Mouse (Mus musculus) heart, postnatal 25 days (tissue): ENCODE results near the gene Rln1. TPM values are rescaled to one million over a fixed set of nuclear protein-coding genes. Genes with fewer than 3 reads are reported as not detected.

ENCODE experiments used
- DNase-seq: peaks from one replicate; pipeline ENCODE4 v3.0.0; 2022; ENCODE audit warnings: low spot score
- intact Hi-C: fragments of 180-260 bp; cut with DNase I; formaldehyde crosslinking; loops from one replicate; pipeline ENCODE4 v1.15.1; 2025
- total RNA-seq, 2 experiments: library from RNA; stranded (reverse); gene quantifications; 2 replicates each; pipeline ENCODE4 v1.2.3; 2021

Gene Rln1
- total RNA-seq, 2 experiments from 2014 or later, result not detected

DNA sequence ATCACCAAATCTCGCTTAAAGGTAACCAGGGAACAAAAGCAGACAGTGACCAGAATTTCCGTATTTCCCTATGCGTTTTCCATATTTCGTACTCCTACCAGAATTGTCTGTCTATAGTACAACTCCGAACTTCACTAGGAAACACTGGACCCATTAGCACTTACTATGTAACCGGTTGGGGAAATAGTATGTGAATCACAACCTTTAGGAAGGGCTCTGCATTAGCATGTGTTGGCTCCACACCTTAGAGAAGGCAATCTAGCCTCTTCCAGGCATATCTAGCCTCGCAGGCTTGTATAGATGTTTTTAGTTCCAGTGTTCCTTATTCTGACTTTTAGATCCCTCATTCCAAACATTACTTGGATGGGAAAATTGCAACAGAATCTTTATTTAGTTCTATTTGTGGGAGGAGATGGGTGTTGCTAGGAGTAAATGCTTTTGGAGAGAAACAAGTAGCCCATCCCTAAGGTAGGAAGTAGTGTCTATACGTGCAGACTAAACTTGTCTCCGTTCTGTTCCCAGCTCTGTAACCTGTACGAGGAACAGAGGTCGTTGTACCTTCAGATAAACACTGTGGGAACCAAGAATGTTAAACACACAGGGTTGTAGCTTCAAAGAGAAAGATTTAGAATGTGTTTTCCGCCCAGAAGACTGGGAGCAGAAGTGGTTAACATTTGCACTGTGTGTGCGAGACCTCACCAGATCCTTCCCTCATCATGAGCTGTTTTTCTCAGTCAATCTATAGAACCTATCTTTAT, 27.9 kb upstream of the Rln1 start:
- intact Hi-C loops, result loop anchor here (5.0 kb wide), 2 partner anchors 110 to 200 kb away; partner anchors contain the start of gene Jak2

DNA sequence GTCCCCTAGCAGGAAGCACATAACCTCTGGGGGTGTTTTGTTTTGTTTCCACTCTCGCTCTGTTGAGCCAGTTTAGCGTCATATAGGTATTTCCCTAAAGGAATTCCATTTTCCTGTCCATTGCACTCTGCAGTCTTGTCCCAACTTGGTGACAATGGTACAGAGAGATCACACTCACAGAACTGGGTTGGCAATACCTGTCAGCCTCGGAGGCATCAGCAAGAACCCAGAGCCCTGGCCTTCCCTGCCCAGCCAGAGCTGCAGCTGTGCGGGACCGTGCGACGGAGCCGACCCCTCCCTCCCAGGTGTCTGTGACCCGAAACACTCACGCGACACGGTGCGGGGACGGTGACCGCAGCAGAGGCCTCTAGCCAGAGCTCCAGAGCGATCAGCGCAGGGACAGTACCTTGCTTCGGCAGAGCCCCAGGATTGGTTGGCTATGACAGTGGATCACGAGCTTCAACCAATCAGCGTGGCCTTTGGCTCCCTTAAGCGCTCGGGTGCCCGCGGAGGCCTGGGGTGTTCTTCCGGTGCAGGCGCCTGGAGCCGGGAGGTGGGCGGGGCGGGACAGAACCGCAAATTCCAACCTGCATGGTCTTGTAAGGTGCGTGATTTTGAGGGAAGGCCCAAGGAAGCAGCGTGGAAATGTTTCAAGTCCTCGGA, 27.1 kb upstream of the Rln1 start:
- intact Hi-C loops, result loop anchor here (5.0 kb wide), 2 partner anchors 109 to 201 kb away; partner anchors contain the start of gene Jak2
- peak; percentile 87 for DNase-seq

More for the DNA sequence above, 27.9 kb upstream of the Rln1 start:
- DNase-seq, result no peak

DNA sequence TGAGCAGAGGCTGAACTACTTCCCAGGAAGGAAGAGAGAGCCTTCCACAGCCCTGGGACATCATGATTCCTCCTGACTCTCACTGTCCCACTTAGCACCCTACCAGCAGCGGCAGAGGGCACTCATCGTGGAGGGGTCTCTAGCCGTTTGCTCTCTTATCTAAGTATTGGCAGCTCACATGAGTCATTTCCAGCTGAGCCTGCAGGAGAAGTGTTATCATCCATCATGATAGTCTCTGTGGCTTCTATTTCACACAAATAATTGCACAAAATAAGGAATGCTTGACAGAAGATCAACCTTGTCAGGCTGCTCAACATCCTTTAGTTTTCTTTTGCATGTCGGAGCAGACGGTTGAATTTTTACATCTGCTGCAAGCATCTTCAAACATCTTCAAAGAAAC, 25.8 kb upstream of the Rln1 start:
- intact Hi-C loops, result loop anchor here (5.0 kb wide), 2 partner anchors 108 to 202 kb away; partner anchors contain the start of gene Jak2
- DNase-seq, result no peak

DNA sequence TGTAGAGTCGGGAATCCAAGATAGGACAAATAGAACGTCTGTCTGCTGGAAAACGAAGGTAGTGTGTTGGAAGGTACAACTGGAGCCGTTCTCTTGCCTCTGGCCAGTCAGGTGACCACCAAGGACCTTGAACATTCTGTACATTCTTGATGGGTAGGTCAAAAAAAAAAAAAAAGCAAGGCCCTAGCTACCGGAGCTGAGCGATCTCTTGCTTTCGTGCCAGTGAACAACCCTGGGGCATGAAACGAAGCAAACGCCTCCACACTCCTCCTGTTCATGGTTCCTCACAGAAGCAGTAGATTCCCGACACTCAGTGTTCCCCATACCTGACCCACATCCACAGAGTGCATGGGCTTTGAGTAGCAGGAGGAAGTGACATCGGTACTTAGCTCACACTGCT, 21.8 kb upstream of the Rln1 start:
- intact Hi-C loops, result no loop called here
- DNase-seq, result no peak

DNA sequence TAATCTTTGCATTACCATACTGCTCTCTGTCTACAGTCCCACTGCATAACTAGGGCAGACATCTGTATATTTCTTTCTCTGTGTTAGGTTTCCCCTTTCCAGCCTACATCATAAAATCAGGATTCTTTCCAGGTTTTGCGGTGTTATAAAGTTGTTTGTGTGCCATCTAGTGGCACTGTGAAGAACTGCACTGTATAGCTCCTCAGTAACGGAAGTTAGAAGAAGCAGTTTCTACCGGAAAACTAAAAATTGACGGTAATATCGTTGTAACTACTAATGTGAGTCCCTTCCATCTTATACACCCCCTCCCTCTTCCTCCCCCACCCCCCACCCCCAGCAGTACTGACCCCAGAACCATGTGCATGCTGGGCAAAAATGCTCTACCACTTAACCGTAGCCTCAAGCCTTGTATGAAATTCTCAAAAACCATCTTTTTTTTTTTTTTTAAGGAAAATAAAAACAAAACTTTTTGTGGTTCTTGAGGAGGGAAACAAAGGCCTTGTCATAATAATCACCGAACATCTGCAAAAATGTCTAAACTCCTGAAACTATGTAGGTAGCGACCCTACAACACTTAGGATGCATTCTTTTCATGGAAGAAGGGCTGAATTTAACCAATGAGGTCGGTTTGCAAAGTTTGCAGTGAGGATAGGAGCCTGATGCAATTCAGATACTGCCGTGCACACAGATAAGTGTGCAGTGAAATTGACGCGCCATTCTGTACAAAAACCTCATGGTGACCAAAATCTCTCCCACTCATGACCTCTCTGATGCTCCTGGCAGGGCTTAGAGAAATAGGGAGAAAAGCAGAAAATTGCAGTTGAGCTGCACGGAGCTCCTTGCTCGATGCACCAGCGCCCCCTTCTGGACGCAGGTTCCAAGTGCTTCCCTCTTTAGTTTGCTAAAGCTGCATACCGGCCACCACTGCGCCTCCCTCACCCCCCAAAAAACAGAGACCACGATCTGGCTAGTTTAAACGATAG, 20.7 kb upstream of the Rln1 start:
- intact Hi-C loops, result loop anchor here (1.0 to 2.0 kb wide), 4 partner anchors 146 to 578 kb away; no protein-coding TSS in a partner anchor
- DNase-seq, result peak; percentile 46

DNA sequence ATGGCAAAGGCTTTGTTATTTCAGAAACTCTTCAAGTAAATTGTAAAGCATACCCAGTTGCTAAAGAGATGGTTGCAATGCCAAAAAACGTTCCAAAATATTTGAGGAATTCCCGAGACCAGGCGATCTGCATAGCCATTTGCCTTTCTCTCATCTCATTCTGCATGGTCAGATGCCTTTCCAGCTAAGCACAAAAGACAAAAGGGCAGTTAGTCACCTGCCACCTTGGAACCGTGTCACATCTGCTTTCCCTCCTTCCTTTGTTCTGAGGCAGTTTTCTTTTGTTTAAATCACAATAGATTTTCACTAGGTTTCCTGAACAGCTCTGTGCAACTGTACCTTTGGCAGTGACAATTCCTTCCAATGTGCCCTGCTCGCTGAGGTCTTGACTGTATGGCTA, 16.5 kb upstream of the Rln1 start:
- no peak for DNase-seq
- intact Hi-C loops, result no loop called here

DNA sequence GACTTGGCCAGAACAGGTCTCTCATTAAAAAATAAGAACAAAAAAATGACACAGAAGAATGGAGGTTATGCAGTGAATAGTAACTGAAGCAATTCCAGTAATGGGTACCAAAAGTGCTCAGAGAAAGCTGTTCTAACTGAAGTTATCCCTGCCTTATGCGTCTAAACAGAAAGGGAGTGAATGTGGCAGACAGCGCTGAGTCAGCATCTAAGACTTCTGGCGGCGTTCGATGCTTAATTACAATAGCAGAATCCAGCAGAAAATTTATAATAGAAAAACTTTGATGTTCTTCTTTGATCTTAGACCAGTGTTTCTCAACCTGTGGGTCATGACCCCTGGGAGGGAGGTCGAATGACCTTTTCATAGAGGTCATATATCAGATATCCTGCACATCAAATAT, 11.2 kb upstream of the Rln1 start:
- no peak for DNase-seq
- intact Hi-C loops, result no loop called here

DNA sequence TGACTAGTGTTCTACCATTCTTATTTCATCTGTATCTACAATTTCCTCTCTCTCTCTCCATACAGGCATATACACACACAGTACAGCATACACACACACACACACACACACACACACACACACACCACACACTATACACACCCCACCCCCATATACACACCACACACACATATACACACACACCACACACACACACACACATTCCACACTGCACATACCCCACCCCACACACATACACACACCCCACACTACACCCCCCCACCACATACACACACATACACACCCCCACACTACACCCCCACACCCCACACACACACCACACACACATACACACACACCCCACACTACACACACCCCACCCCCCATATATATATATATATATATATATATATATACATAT, 10.4 kb upstream of the Rln1 start:
- no peak for DNase-seq
- intact Hi-C loops, result no loop called here

DNA sequence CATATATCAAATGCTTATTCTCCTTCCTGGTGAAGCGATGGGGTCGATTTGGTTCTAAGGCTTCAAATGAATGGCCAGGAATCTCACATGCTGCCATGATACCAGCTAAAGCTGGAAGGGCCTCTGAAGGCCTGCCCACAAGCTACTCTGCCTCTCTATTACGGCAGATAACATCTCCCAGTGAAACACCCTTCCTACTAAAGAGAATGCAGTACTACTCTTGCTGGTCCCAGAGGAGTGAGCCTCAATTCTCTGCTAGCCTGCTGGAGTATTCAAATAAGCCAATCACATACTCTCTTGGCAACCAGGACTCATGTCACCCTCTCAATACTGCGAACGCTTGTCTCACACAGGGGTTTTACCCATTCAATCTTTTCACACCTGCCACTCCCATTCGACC, 7.8 kb upstream of the Rln1 start:
- intact Hi-C loops, result no loop called here
- no peak for DNase-seq

DNA sequence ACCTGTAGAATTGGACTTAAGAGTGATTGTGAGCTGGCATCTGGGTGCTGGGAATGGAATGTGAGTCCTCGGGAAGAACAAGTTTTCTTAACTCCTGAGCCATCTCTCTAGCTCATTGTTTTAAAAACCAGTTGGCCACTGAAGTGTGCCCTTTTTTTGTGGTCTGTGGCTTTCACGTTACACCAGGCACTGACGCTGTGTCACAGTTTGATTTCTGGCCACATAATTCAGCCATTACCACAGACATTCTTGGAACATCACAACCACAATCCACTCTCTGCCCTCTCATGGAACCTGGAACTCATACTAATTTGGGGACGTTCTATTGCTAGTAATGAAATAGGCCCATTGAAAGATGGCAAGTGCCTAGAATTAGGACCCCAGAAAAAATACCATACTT, 6.6 kb upstream of the Rln1 start:
- intact Hi-C loops, result no loop called here
- no peak for DNase-seq

DNA sequence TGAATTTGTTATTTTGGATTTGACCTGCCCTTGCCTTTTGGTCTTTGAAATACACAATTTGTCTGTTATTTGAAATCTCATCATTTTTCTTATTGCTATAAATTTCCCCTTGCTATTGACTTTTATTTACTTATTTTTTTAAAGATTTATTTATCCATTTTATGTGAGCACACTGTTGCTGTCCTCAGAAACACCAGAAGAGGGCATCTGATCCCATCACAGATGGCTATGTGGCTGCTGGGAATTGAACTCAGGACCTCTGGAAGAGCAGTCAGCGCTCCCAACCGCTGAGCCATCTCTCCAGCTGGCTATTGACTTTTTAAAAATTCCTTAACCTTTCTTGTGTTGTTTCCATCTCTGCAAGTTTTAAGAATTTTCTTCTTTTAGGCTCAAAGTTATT, 2.2 kb upstream of the Rln1 start:
- no peak for DNase-seq
- intact Hi-C loops, result no loop called here

DNA sequence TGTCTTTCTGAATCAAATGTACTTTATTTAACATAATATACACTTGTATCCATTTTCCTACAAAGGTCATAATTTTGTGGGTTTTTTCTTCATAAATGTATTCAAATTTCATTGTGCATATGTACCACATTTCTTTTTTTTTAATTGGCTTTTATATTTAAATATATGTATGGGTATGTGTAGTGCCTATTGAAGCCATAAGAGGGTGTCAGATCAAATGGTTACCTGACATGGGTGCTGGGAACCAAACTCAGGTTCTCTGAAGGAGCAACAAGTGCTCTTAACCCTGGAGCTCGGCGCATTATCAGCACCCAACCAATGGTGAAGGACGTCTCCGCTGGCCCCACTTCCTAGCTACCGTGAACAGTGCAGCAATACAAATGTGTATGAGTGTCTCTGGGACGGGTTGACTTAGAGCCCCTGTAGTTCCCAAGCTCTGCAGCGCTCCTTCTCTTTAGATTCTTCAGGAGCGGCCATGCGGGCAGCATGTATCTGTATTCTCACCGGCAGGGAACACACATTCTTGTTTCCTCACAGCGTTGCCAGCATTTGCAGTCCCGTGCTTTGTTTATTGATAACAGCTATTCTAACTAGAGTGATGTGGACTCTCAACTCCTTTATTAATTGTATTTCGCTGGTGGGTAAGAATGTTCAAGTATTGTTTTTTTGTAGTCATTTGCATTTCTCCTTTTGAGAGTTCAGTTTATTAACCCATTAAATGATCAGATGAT, 7.5 kb downstream of the Rln1 start:
- intact Hi-C loops, result no loop called here

DNA sequence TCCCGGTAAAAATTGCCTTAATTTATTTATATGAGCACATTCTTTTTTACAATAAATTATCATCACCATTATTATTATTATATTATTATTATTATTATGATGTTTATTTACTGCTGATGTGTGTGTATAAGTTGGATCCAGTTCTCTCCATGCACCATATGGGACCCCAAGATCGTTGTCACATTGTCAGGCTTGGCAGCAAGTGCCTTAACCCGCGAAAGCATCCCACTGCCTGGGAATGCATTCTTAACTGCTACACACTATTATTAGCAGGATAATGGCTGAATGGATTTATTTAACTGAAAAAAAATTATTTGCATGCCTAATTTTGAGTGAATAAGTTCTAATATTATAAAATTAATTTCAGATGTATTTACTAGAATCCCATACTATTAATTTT, 8.1 kb downstream of the Rln1 start:
- DNase-seq, result no peak
- intact Hi-C loops, result no loop called here

More for the DNA sequence above, 7.5 kb downstream of the Rln1 start:
- DNase-seq, result no peak

DNA sequence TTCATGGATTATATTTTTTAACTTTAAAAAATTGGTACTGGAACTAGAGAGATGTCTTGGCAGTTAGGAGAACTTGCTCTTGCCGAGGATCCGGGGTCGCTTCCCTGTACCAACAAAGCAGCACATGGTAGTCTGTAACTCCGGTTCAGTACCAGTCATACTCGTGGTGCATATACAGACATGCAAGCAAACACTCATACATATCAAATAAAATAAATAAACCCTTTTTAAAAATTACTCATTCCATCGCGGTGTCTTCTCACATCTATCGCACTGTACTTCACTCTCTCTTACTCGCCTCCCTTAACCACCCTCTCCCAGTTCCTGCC, 8.7 kb downstream of the Rln1 start:
- intact Hi-C loops, result no loop called here
- no peak for DNase-seq

DNA sequence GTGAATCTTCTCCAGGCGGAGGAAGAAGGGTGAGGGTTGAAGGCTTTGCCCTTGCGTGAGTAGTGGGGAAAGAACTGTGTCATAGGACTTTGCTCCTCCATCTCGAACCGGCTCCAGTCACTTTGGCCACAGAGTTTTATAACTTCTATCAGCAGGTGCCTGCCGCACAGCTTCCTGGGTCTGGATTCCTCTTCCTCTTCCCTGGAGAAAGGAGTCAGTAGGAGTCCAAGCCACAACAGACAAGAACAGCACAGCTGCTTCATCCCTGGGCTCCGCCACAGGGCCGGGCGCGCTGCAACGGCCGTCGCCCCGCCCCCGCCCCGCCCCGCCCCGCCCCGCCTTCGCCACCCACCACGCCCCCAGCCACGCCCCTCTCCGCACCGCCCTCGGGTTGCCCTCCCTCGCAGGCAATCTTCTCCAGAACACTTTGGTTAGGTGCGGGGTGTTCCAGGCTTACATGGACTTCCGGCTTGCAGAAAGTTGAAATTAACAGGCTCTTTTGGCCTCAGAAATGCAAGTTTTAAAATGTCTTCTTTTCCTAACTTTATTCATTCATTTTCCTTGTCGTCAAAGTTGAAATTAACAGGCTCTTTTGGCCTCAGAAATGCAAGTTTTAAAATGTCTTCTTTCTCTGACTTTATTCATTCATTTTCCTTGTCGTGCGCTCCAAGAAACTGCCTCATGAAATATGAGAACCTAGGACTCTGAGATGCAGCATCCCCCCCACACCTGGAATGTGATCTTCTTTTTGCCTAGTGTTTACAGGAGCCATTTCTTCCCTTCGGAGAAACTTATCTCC, 9.2 kb downstream of the Rln1 start, which contains the start of gene Insl6:
Insl6 (minus strand) TSS at position 304 of the 799 bp plus-strand sequence.
- no peak for DNase-seq
- intact Hi-C loops, result no loop called here

DNA sequence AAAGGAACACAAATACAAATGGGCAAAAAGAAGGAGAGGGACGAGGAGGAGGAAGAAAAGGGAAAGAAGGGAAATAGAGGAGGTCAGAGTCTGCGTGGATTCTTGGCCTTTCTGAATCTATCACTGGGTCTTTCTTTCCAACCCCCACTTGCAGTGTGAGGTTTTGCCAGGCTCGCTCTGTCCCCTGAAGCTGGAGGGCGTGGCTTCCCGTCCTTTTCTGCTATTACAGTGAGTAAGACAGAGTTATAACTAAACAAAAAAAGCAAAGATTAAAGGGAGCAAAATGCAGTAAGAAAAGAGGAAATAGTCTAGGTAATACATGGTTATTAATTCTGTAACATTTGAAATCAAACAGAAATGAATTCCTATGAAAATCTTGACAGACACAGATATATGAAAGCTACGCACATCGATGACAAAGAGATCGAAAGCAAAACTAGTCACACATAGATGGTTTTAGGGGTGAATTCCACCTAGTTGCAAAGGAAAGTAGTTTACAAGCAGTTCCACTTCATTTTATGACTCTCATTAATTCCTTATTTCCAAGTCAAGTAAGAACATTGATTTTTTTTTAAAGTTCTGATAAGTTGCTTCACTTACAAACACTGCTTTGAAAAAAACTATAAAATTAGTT, 10.9 kb downstream of the Rln1 start:
- no peak for DNase-seq
- intact Hi-C loops, result no loop called here

DNA sequence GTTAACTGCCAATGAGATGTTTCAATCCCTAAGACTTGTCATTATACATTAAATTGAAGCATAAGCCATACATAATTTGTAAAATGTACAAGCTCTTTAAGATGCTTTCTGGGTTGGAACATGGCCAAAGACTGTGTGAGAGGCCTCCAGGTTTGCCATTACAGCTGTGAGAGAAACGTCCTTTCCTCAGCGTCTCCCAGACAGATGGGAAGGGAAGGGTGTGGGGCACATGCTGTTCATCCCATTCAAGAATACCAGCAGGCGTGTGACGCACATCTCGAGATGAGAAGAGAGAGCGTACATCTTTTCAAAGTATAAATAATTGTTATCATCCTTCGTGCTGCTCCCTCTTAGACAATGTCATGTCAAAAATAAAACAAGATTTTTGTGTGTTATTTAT, 21.8 kb downstream of the Rln1 start:
- no peak for DNase-seq
- intact Hi-C loops, result no loop called here

DNA sequence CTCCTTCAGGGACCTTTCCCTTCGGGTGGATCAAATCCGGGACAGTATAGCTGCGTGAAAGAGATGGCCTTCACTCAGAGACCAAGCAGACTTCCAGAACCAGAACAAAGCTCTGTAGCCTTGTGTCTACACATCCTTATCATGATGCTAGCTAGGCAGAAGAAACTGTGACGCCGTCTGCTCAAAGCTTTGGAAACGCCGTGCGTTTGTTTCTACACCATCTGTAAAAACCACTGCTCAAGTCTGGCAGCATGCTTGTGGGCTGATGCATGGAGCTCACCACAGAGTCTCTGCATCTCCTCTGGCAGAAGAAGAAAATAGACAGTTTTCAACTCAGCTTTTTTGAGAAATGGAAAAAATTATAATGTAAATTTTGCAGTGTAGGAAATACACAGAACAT, 22.7 kb downstream of the Rln1 start:
- no peak for DNase-seq
- intact Hi-C loops, result no loop called here
